ENCODE assay signal across 25 mouse cellular contexts in the genomic region with DNA sequence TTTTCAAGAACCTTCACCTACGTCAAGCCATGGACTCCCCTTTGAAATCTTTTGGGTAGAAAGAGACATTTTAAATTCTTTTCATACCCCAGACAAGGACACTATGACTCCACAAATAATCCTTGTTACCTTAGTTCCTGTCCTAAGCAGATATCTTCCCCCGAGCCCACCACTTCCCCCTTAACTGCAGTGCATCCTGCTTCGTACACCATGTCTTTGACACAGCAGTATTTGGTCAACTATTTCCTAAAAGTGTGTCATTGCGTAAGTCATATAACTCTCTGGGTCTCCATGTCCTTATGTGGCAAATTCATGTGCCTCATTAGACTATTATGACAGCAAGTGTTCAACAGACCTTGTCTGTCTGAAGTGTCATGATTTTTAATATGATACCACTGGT.
DNase-seq lines count a peak whose midpoint lies in the region; ATAC-seq and TF ChIP-seq lines count a peak whose summit lies in the region.
"Had no signal": no experiment of that assay in that cellular context is flagged by ENCODE, and none has a peak within 500 bp of the region (broad histone marks: within the 10 kb centered on the region; RNA-seq: fewer than 3 reads in every experiment).

No protein-coding gene starts in this region.

- H3K27ac ChIP-seq in MEL (ENCODE audit: control insufficient read depth, low read depth, low read length), result no peak overlapping the region
- H3K27ac ChIP-seq in thymus, adult 2 months (ENCODE audit: control insufficient read depth, insufficient read depth, low read length), result no peak overlapping the region
- H3K27ac ChIP-seq: embryonic facial prominence, embryonic 12.5 days; embryonic facial prominence, embryonic 15.5 days; gastrocnemius, adult 2 months; heart, adult 2 months; heart, embryonic 10.5 days; heart, embryonic 13.5 days; hindbrain, embryonic 12.5 days; hindbrain, embryonic 15.5 days had no signal

- no peak for TF ChIP-seq POLR2A in MEL (IDR thresholded peaks at IDR 0.05; ENCODE audit: control insufficient read depth in 1 of 2, insufficient read depth in 1 of 2, low read depth in 1 of 2, low read length in 2 of 2, poor library complexity in 1 of 2)
- TF ChIP-seq POLR2A in thymus, adult 2 months (IDR thresholded peaks at IDR 0.05; ENCODE audit: control insufficient read depth, extremely low read depth, insufficient read depth, low read length, poor library complexity), result no peak

- no peaks in the 10 kb centered on the region for H3K79me2 ChIP-seq in MEL (ENCODE audit: control insufficient read depth, insufficient read depth, low read length, poor library complexity)

- no peak overlapping the region for H3K9ac ChIP-seq in MEL (ENCODE audit: control insufficient read depth, low read depth, low read length, poor library complexity, severe bottlenecking)
- H3K9ac ChIP-seq: embryonic facial prominence, embryonic 12.5 days; embryonic facial prominence, embryonic 15.5 days; forebrain, postnatal 0 days; heart, embryonic 13.5 days; hindbrain, embryonic 12.5 days; hindbrain, embryonic 15.5 days had no signal

- no peaks in the 10 kb centered on the region for H3K36me3 ChIP-seq in MEL (ENCODE audit: control insufficient read depth in 1 of 2, insufficient read depth in 2 of 2, low read length in 2 of 2)
- no peaks in the 10 kb centered on the region for H3K36me3 ChIP-seq in thymus, adult 2 months (ENCODE audit: control insufficient read depth, insufficient read depth, low read length)
- H3K36me3 ChIP-seq: embryonic facial prominence, embryonic 15.5 days; hindbrain, embryonic 12.5 days; hindbrain, embryonic 15.5 days had no signal

- peaks cover 0 to 4% of the 10 kb centered on the region in 2 experiments; a peak in 2 of 4 replicates for H3K27me3 ChIP-seq in MEL (ENCODE audit: control insufficient read depth in 1 of 2, insufficient read depth in 2 of 2, low read length in 2 of 2)
- no peaks in the 10 kb centered on the region for H3K27me3 ChIP-seq in thymus, adult 2 months (ENCODE audit: control insufficient read depth, insufficient read depth, low read length)
- H3K27me3 ChIP-seq: embryonic facial prominence, embryonic 12.5 days; embryonic facial prominence, embryonic 15.5 days; heart, embryonic 13.5 days; hindbrain, embryonic 12.5 days; hindbrain, embryonic 15.5 days; Patski had no signal

- H3K4me3 ChIP-seq in MEL (ENCODE audit: control insufficient read depth in 1 of 2, insufficient read depth in 1 of 2, low read depth in 2 of 2, low read length in 2 of 2), result no peak overlapping the region
- H3K4me3 ChIP-seq in thymus, adult 2 months (ENCODE audit: control insufficient read depth, insufficient read depth, low read length), result no peak overlapping the region
- H3K4me3 ChIP-seq: embryonic facial prominence, embryonic 12.5 days; embryonic facial prominence, embryonic 15.5 days; gastrocnemius, adult 2 months; heart, adult 2 months; heart, embryonic 10.5 days; heart, embryonic 13.5 days; hindbrain, embryonic 12.5 days; hindbrain, embryonic 15.5 days had no signal

- no peak for TF ChIP-seq CTCF in MEL (IDR thresholded peaks at IDR 0.05 in 2 of 3, conservative IDR thresholded peaks at IDR 0.05 in 1 of 3; ENCODE audit: control insufficient read depth in 1 of 3, insufficient read depth in 1 of 3, low read depth in 2 of 3, low read length in 3 of 3, poor library complexity in 1 of 3, severe bottlenecking in 1 of 3)
- TF ChIP-seq CTCF in thymus, adult 2 months (IDR thresholded peaks at IDR 0.05; ENCODE audit: borderline replicate concordance, control insufficient read depth, extremely low read depth, insufficient read depth, low read length, poor library complexity), result no peak

- no peaks in the 10 kb centered on the region for H3K4me1 ChIP-seq in MEL (ENCODE audit: control insufficient read depth in 1 of 2, insufficient read depth in 2 of 2, low read length in 2 of 2)
- no peaks in the 10 kb centered on the region for H3K4me1 ChIP-seq in thymus, adult 2 months (replicated peaks; ENCODE audit: control insufficient read depth, insufficient read depth, low read length)
- H3K4me1 ChIP-seq: embryonic facial prominence, embryonic 12.5 days; heart, embryonic 10.5 days; hindbrain, embryonic 12.5 days had no signal

- peak; percentile 97 for ATAC-seq in common myeloid progenitor, adult 5-6 weeks (replicated peaks; ENCODE audit: low read depth, poor library complexity, severe bottlenecking)
- peak; percentile 85 for ATAC-seq in megakaryocyte, adult 5-6 weeks (ENCODE audit: poor library complexity, severe bottlenecking)
- ATAC-seq: forebrain, embryonic 14.5 days; forebrain, postnatal 0 days; Patski had no signal

- TF ChIP-seq RAD21 in MEL (IDR thresholded peaks at IDR 0.05; ENCODE audit: low read depth, low read length), result no peak

- H3K9me3 ChIP-seq in MEL (replicated peaks; ENCODE audit: insufficient read depth, low read length), result no peaks in the 10 kb centered on the region
- H3K9me3 ChIP-seq: embryonic facial prominence, embryonic 12.5 days; embryonic facial prominence, embryonic 15.5 days; heart, embryonic 10.5 days; heart, embryonic 13.5 days; hindbrain, embryonic 12.5 days; hindbrain, embryonic 15.5 days had no signal

- DNase-seq in MEL (ENCODE audit: low read depth, low spot score), result peak; percentile 9
- DNase-seq in spleen, postnatal 4 days (ENCODE audit: low spot score in 2 of 2), result no peak
- no peak for DNase-seq in thymus, adult 2 months
- no peak for DNase-seq in c-Kit-positive CD71-positive TER-119-positive erythroid progenitor cells, embryonic 14.5 days (ENCODE audit: low spot score)
- DNase-seq: adrenal gland, postnatal 10 days; adrenal gland, postnatal 36 days; cerebellum, adult 11-12 months; cerebellum, adult 8-10 months; cerebellum, postnatal 14 days; forebrain, postnatal 0 days; gastrocnemius, adult 2 months; gastrocnemius, postnatal 14 days; heart, adult 2 months; heart, postnatal 14 days; heart, postnatal 4 days had no signal

- WGBS in thymus, adult 2 months, result 24% methylated on average over 4 of the region's 4 CpGs

- no peak for TF ChIP-seq EP300 in MEL (IDR thresholded peaks at IDR 0.05; ENCODE audit: low read depth in 1 of 2, low read length in 2 of 2)

TF ChIP-seq in MEL, 35 proteins besides CTCF, POLR2A, EP300 and RAD21:
- TF ChIP-seq MYC (IDR thresholded peaks at IDR 0.05; ENCODE audit: low read depth, low read length) (no peak), ELF1 (IDR thresholded peaks at IDR 0.05; ENCODE audit: low read depth, low read length) (no peak), MXI1 (IDR thresholded peaks at IDR 0.05; ENCODE audit: low read depth, low read length) (no peak), TAL1 (IDR thresholded peaks at IDR 0.05; ENCODE audit: low read length) (no peak), MYB (IDR thresholded peaks at IDR 0.05; ENCODE audit: low read depth, low read length) (no peak), NELFE (IDR thresholded peaks at IDR 0.05; ENCODE audit: low read depth, low read length) (no peak), MAX (IDR thresholded peaks at IDR 0.05; ENCODE audit: low read length) (no peak)
TF ChIP-seq in MEL: peak in this region for 0.
